Mouse (Mus musculus): ENCODE measurements around the gene Onecut3.

Gene Onecut3

GRCm38 (mm10) chr10:80557346-80557965, 62.8 kb downstream of the Onecut3 start:
- DNase-seq: peak; percentile 84 to 85

GRCm38 (mm10) chr10:80559431-80559830, 64.8 kb downstream of the Onecut3 start:
- no peak for DNase-seq

GRCm38 (mm10) chr10:80560621-80561020, 66.0 kb downstream of the Onecut3 start:
- no peak for DNase-seq

GRCm38 (mm10) chr10:80561116-80561944, 66.7 kb downstream of the Onecut3 start, which contains the start of gene Rexo1:
Rexo1 (minus strand) TSS chr10:80561560.
- DNase-seq: peak; percentile 92 to 97

- peak; percentile 91 to 94 for DNase-seq
These were observed 71.9 kb downstream of the Onecut3 start for GRCm38 (mm10) chr10:80566375-80567092.
